Mouse (Mus musculus): ENCODE results near the gene Gm8909.
A peak's percentile ranks its signal among the peaks of the same experiment; 100 is the strongest.
"Not testable (repeated sequence)": the region's sequence is repeated elsewhere in the genome, so short reads cannot be mapped to it uniquely, and the experiment has no call there.

Gm8909 gene

GRCm38 (mm10) chr17:36168039-36168652, at the start of gene Gm8909:
TSS of gene Gm8909 (minus strand) at chr17:36168537.
- DNase-seq: no peak

GRCm38 (mm10) chr17:36215586-36215985, 47.2 kb upstream of the Gm8909 start:
- DNase-seq: no peak

- DNase-seq: no peak
Measured at GRCm38 (mm10) chr17:36206846-36207245, 38.5 kb upstream of the Gm8909 start.

GRCm38 (mm10) chr17:36205862-36206261, 37.5 kb upstream of the Gm8909 start:
- DNase-seq: no peak

- DNase-seq: no peak
Measured at GRCm38 (mm10) chr17:36205456-36205855, 37.1 kb upstream of the Gm8909 start.

GRCm38 (mm10) chr17:36201851-36202250, 33.5 kb upstream of the Gm8909 start:
- DNase-seq: no peak

GRCm38 (mm10) chr17:36198317-36198716, 30.0 kb upstream of the Gm8909 start:
- no peak for DNase-seq

- DNase-seq: no peak
Measured at GRCm38 (mm10) chr17:36194471-36194870, 26.1 kb upstream of the Gm8909 start.

- DNase-seq: peak; percentile 5
Measured at GRCm38 (mm10) chr17:36193546-36194141, 25.3 kb upstream of the Gm8909 start.

- DNase-seq: no peak
Measured at GRCm38 (mm10) chr17:36192371-36192770, 24.0 kb upstream of the Gm8909 start.

- DNase-seq: no peak
Measured at GRCm38 (mm10) chr17:36190169-36190507, 21.8 kb upstream of the Gm8909 start, which contains the start of gene H2-T3. TSS of gene H2-T3 (minus strand) at chr17:36190287.

GRCm38 (mm10) chr17:36189491-36190168, 21.3 kb upstream of the Gm8909 start:
- DNase-seq: no peak

GRCm38 (mm10) chr17:36187540-36187939, 19.2 kb upstream of the Gm8909 start:
- DNase-seq: no peak

GRCm38 (mm10) chr17:36182212-36182611, 13.9 kb upstream of the Gm8909 start:
- DNase-seq: no peak

GRCm38 (mm10) chr17:36179446-36179845, 11.1 kb upstream of the Gm8909 start:
- not testable (repeated sequence) for DNase-seq

GRCm38 (mm10) chr17:36178938-36179337, 10.6 kb upstream of the Gm8909 start:
- DNase-seq: not testable (repeated sequence)

GRCm38 (mm10) chr17:36176132-36176531, 7.8 kb upstream of the Gm8909 start:
- not testable (repeated sequence) for DNase-seq

GRCm38 (mm10) chr17:36170287-36170814, 2.0 kb upstream of the Gm8909 start:
- no peak for DNase-seq

GRCm38 (mm10) chr17:36169753-36170152, 1.4 kb upstream of the Gm8909 start:
- DNase-seq: no peak

- not testable (repeated sequence) for DNase-seq
Measured at GRCm38 (mm10) chr17:36169094-36169493, 757 bp upstream of the Gm8909 start.

GRCm38 (mm10) chr17:36167306-36168038, 865 bp downstream of the Gm8909 start:
- no peak for DNase-seq

GRCm38 (mm10) chr17:36166901-36167300, 1.4 kb downstream of the Gm8909 start:
- not testable (repeated sequence) for DNase-seq

All from cerebellum, adult 8-10 months (tissue).